Mouse (Mus musculus) megakaryocyte, embryonic 14.5 days (primary cell): ENCODE results near the gene Dusp6.

Experiments
- FLI1 ChIP-seq: IDR thresholded peaks from 2 replicates; pipeline ENCODE4 v1.6.1; 2012; ENCODE audit warnings: low read length, inconsistent platforms, mixed read lengths
- GATA1 ChIP-seq: IDR thresholded peaks from 3 replicates; pipeline ENCODE4 v1.6.1; 2012; ENCODE audit warnings: mixed read lengths, low read length, inconsistent platforms, borderline replicate concordance

GRCm38 (mm10) chr10:99284918-99285317 lies 21.9 kb downstream of the Dusp6 start:
- TF ChIP-seq GATA1 (no peak), FLI1 (no peak)
